Mouse (Mus musculus) ES-Bruce4 (cell line): ENCODE data around the gene Rspo1. TPM values are rescaled to one million over a fixed set of nuclear protein-coding genes. Genes with fewer than 3 reads are reported as not detected.

Experiments
- H3K27ac ChIP-seq: 2 replicates; pipeline ENCODE4 v1.5.1; 2012; ENCODE audit warnings: low read length, inconsistent platforms; ENCODE audit not compliant: insufficient read depth
- H3K27me3 ChIP-seq: 2 replicates; pipeline ENCODE4 v1.6.1; 2012; ENCODE audit warnings: mild to moderate bottlenecking, low read length, inconsistent platforms; ENCODE audit not compliant: control insufficient read depth, poor library complexity, insufficient read depth, severe bottlenecking
- H3K36me3 ChIP-seq: 2 replicates; pipeline ENCODE4 v1.6.1; 2012; ENCODE audit warnings: inconsistent platforms, mild to moderate bottlenecking, low read length, moderate library complexity; ENCODE audit not compliant: control insufficient read depth, poor library complexity, insufficient read depth, severe bottlenecking
- H3K4me1 ChIP-seq: one replicate; pipeline ENCODE4 v1.8.1; 2011; ENCODE audit warnings: low read length; ENCODE audit not compliant: control insufficient read depth, insufficient read depth
- H3K4me3 ChIP-seq: 2 replicates; pipeline ENCODE4 v1.5.1; 2011; ENCODE audit warnings: low read depth, mild to moderate bottlenecking, low read length
- H3K9ac ChIP-seq: 2 replicates; pipeline ENCODE4 v1.6.1; 2012; ENCODE audit warnings: low read depth, mild to moderate bottlenecking, inconsistent platforms; ENCODE audit not compliant: poor library complexity, severe bottlenecking
- H3K9me3 ChIP-seq: replicated peaks from 2 replicates; pipeline ENCODE4 v1.6.1; 2012; ENCODE audit warnings: mild to moderate bottlenecking, low read length, inconsistent platforms; ENCODE audit not compliant: control insufficient read depth, poor library complexity, insufficient read depth, severe bottlenecking
- CTCF ChIP-seq: IDR thresholded peaks from one replicate; pipeline ENCODE4 v1.8.1; 2011; ENCODE audit warnings: low read depth, low read length
- EP300 ChIP-seq: IDR thresholded peaks from 2 replicates; pipeline ENCODE4 v1.6.1; 2011; ENCODE audit warnings: low read depth, low read length; ENCODE audit not compliant: insufficient read depth
- POLR2A ChIP-seq: IDR thresholded peaks from one replicate; pipeline ENCODE4 v1.8.1; 2011; ENCODE audit warnings: low read length; ENCODE audit not compliant: insufficient read depth
- polyA plus RNA-seq: library from polyadenylated mRNA; stranded (reverse); fragments of >200 nt; gene quantifications from 2 replicates; pipeline ENCODE4 v1.2.4, GENCODE M21; 2011; ENCODE audit warnings: low read depth; ENCODE audit not compliant: missing spikeins, insufficient read depth, insufficient read length

The Rspo1 gene
- polyA plus RNA-seq, 1 experiment: 2.5 TPM

GRCm38 (mm10) chr4:125029891-125030614 lies 43.8 kb downstream of the Rspo1 start:
- no peaks in the 10 kb centered on the region for H3K4me1 ChIP-seq
- peaks cover 10% of the 10 kb centered on the region for H3K36me3 ChIP-seq
- peak overlapping the region; percentile 74 for H3K4me3 ChIP-seq
- H3K27me3 ChIP-seq: no peaks in the 10 kb centered on the region
- TF ChIP-seq POLR2A: peak; percentile 87
- TF ChIP-seq CTCF: no peak
- H3K27ac ChIP-seq: no peak overlapping the region
- H3K9me3 ChIP-seq: no peaks in the 10 kb centered on the region
- peak overlapping the region; percentile 80 for H3K9ac ChIP-seq

- H3K9ac ChIP-seq: no peak overlapping the region
- H3K9me3 ChIP-seq: no peaks in the 10 kb centered on the region
- H3K4me3 ChIP-seq: no peak overlapping the region
- H3K4me1 ChIP-seq: no peaks in the 10 kb centered on the region
- no peak overlapping the region for H3K27ac ChIP-seq
- H3K36me3 ChIP-seq: peaks cover 33% of the 10 kb centered on the region
- H3K27me3 ChIP-seq: no peaks in the 10 kb centered on the region
- no peak for TF ChIP-seq EP300
- TF ChIP-seq CTCF: no peak
- no peak for TF ChIP-seq POLR2A
Measured at GRCm38 (mm10) chr4:125034341-125034740, 48.1 kb downstream of the Rspo1 start.

GRCm38 (mm10) chr4:125044454-125044853 lies 58.2 kb downstream of the Rspo1 start:
- no peaks in the 10 kb centered on the region for H3K9me3 ChIP-seq
- H3K4me1 ChIP-seq: no peaks in the 10 kb centered on the region
- no peak overlapping the region for H3K4me3 ChIP-seq
- peaks cover 77% of the 10 kb centered on the region for H3K36me3 ChIP-seq
- no peak overlapping the region for H3K27ac ChIP-seq
- no peak overlapping the region for H3K9ac ChIP-seq
- H3K27me3 ChIP-seq: no peaks in the 10 kb centered on the region
- TF ChIP-seq EP300 (no peak), CTCF (no peak), POLR2A (no peak)

- no peaks in the 10 kb centered on the region for H3K27me3 ChIP-seq
- H3K9ac ChIP-seq: no peak overlapping the region
- no peaks in the 10 kb centered on the region for H3K4me1 ChIP-seq
- H3K9me3 ChIP-seq: no peaks in the 10 kb centered on the region
- peaks cover 45% of the 10 kb centered on the region for H3K36me3 ChIP-seq
- no peak overlapping the region for H3K4me3 ChIP-seq
- no peak overlapping the region for H3K27ac ChIP-seq
- TF ChIP-seq POLR2A (no peak), EP300 (no peak), CTCF (no peak)
Measured at GRCm38 (mm10) chr4:125055385-125055784, 69.2 kb downstream of the Rspo1 start.

- Histone ChIP-seq H3K9me3 (no peaks in the 10 kb centered on the region), H3K4me1 (no peaks in the 10 kb centered on the region), H3K9ac (no peak overlapping the region), H3K4me3 (no peak overlapping the region), H3K27me3 (no peaks in the 10 kb centered on the region), H3K36me3 (peaks cover 35% of the 10 kb centered on the region), H3K27ac (no peak overlapping the region)
- TF ChIP-seq CTCF: no peak
- no peak for TF ChIP-seq EP300
- no peak for TF ChIP-seq POLR2A
Measured at GRCm38 (mm10) chr4:125056476-125056875, 70.2 kb downstream of the Rspo1 start.

- no peaks in the 10 kb centered on the region for H3K27me3 ChIP-seq
- no peak overlapping the region for H3K27ac ChIP-seq
- no peak overlapping the region for H3K9ac ChIP-seq
Measured at GRCm38 (mm10) chr4:125057273-125057672, 71.0 kb downstream of the Rspo1 start.

More at GRCm38 (mm10) chr4:125057273-125057672, 71.0 kb downstream of the Rspo1 start:
- H3K9me3 ChIP-seq: no peaks in the 10 kb centered on the region
- no peaks in the 10 kb centered on the region for H3K4me1 ChIP-seq
- H3K4me3 ChIP-seq: no peak overlapping the region
- peaks cover 29% of the 10 kb centered on the region for H3K36me3 ChIP-seq
- TF ChIP-seq EP300: no peak
- TF ChIP-seq CTCF: no peak
- no peak for TF ChIP-seq POLR2A
